Mouse (Mus musculus) forebrain, postnatal 0 days (tissue): ENCODE results near the gene Cdk2ap2. TPM values are rescaled to one million over a fixed set of nuclear protein-coding genes. Genes with fewer than 3 reads are reported as not detected.
A peak's percentile ranks its signal among the peaks of the same experiment; 100 is the strongest.

Experiments used
- ATAC-seq: fragments of 200-750 bp; cut with Nextera tagmentation; 2 replicates; pipeline ENCODE4 v1.8.0; 2017; ENCODE audit warnings: mild to moderate bottlenecking, moderate library complexity
- DNase-seq: peaks from one replicate; pipeline ENCODE4 v3.0.0-alpha.2; 2015
- H3K27ac ChIP-seq: fragments of 300-500 bp; sonication (generic); 2 replicates; pipeline ENCODE4 v1.5.1; 2014; ENCODE audit warnings: low read depth, mild to moderate bottlenecking, antibody characterized with exemption, low read length, moderate library complexity, mixed read lengths
- H3K27me3 ChIP-seq: fragments of 300-500 bp; sonication (generic); 2 replicates; pipeline ENCODE4 v1.6.1; 2014; ENCODE audit warnings: mild to moderate bottlenecking, low read length, mixed read lengths; ENCODE audit not compliant: insufficient read depth
- H3K36me3 ChIP-seq: fragments of 300-500 bp; sonication (generic); 2 replicates; pipeline ENCODE4 v1.6.1; 2014; ENCODE audit warnings: mild to moderate bottlenecking, moderate library complexity; ENCODE audit not compliant: insufficient read depth
- H3K4me1 ChIP-seq: fragments of 300-500 bp; sonication (generic); 2 replicates; pipeline ENCODE4 v1.6.1; 2014; ENCODE audit warnings: antibody characterized with exemption; ENCODE audit not compliant: insufficient read depth
- H3K4me2 ChIP-seq: fragments of 300-500 bp; sonication (generic); 2 replicates; pipeline ENCODE4 v1.6.1; 2014; ENCODE audit warnings: low read depth, mild to moderate bottlenecking, moderate library complexity
- H3K4me3 ChIP-seq: fragments of 300-500 bp; sonication (generic); 2 replicates; pipeline ENCODE4 v1.5.1; 2014; ENCODE audit warnings: low read depth, low read length, mixed read lengths
- H3K9ac ChIP-seq: fragments of 300-500 bp; sonication (generic); 2 replicates; pipeline ENCODE4 v1.6.1; 2014; ENCODE audit warnings: mild to moderate bottlenecking
- H3K9me3 ChIP-seq: fragments of 300-500 bp; sonication (generic); 2 replicates; pipeline ENCODE4 v1.6.1; 2016; ENCODE audit warnings: low read length
- CTCF ChIP-seq: sonication (generic); IDR thresholded peaks from 2 replicates; pipeline ENCODE4 v1.5.1; 2016; ENCODE audit warnings: antibody characterized with exemption, control low read depth, low read depth
- WGBS: fragments of 180-500 bp; shearing (Covaris S2); extraction: QIAGEN DNeasy Blood & Tissue Kit; methylation state at CpG from one replicate; pipeline ENCODE4 v1.1.7; 2014; 5-methylcytosine and 5-hydroxymethylcytosine counted together
- polyA plus RNA-seq: library from polyadenylated mRNA; unstranded; fragments of >200 nt; fragmentation: Nextera tagmentation; extraction: Ambion mirVana; gene quantifications from 2 replicates; pipeline ENCODE4 v1.2.1, GENCODE M21; 2015
- total RNA-seq: library from RNA; depleted of rRNA; stranded (reverse); fragments of >200 nt; gene quantifications from 2 replicates; pipeline ENCODE4 v1.2.3, GENCODE M21; 2014

Cdk2ap2 gene
- total and polyA plus RNA-seq, 2 experiments from 2014 or later = 34.4 to 59.9 TPM

- no peak for ATAC-seq
- no peak for DNase-seq
- H3K9me3 ChIP-seq = no peaks in the 10 kb centered on the region
- H3K27ac ChIP-seq = no peak overlapping the region
- H3K4me1 ChIP-seq = 0 out of 2 replicates have a peak, but pooled peaks cover 5% of the 10 kb centered on the region
- no peaks in the 10 kb centered on the region for H3K27me3 ChIP-seq
- no peak for TF ChIP-seq CTCF
- H3K36me3 ChIP-seq = no peaks in the 10 kb centered on the region
- 85% methylated on average over 5 of the region's 5 CpGs for WGBS
- H3K9ac ChIP-seq = no peak overlapping the region
- no peak overlapping the region for H3K4me3 ChIP-seq
- no peak overlapping the region for H3K4me2 ChIP-seq
Observed at GRCm38 (mm10) chr19:4094774-4095303, 2.1 kb upstream of the Cdk2ap2 start.

GRCm38 (mm10) chr19:4095802-4096201 lies 1.2 kb upstream of the Cdk2ap2 start:
- Histone ChIP-seq H3K9ac (peak overlapping the region; percentile 51; the same call in 1 of the 2 replicates), H3K4me3 (0 out of 2 replicates have a peak overlapping the region, but pooled peaks have one; percentile 56), H3K27me3 (no peaks in the 10 kb centered on the region), H3K4me1 (0 out of 2 replicates have a peak, but pooled peaks cover 11% of the 10 kb centered on the region), H3K27ac (no peak overlapping the region), H3K4me2 (peak overlapping the region; percentile 72), H3K36me3 (no peaks in the 10 kb centered on the region), H3K9me3 (no peaks in the 10 kb centered on the region)
- no peak for DNase-seq
- ATAC-seq = no peak
- TF ChIP-seq CTCF = no peak
- WGBS = 73% methylated on average over 3 of the region's 3 CpGs

GRCm38 (mm10) chr19:4097441-4097825 lies 451 bp downstream of the Cdk2ap2 start:
- Histone ChIP-seq H3K9me3 (no peaks in the 10 kb centered on the region), H3K27me3 (no peaks in the 10 kb centered on the region), H3K4me1 (0 out of 2 replicates have a peak, but pooled peaks cover 11% of the 10 kb centered on the region), H3K27ac (0 out of 2 replicates have a peak overlapping the region, but pooled peaks have one; percentile 36), H3K36me3 (no peaks in the 10 kb centered on the region; the same call in 1 of the 2 replicates), H3K4me3 (peak overlapping the region; percentile 56), H3K9ac (peak overlapping the region; percentile 39; the same call in 1 of the 2 replicates), H3K4me2 (peak overlapping the region; percentile 72)
- WGBS = 2% methylated on average over 21 of the region's 21 CpGs
- DNase-seq (no peak), ATAC-seq (no peak)
- TF ChIP-seq CTCF = no peak

GRCm38 (mm10) chr19:4098426-4098825 lies 1.4 kb downstream of the Cdk2ap2 start:
- Histone ChIP-seq H3K4me2 (no peak overlapping the region), H3K27me3 (no peaks in the 10 kb centered on the region), H3K4me1 (0 out of 2 replicates have a peak, but pooled peaks cover 11% of the 10 kb centered on the region), H3K4me3 (no peak overlapping the region), H3K27ac (no peak overlapping the region), H3K9me3 (no peaks in the 10 kb centered on the region), H3K36me3 (peaks cover 6% of the 10 kb centered on the region), H3K9ac (no peak overlapping the region)
- TF ChIP-seq CTCF = no peak
- ATAC-seq = no peak
- 91% methylated on average over 13 of the region's 13 CpGs for WGBS
- DNase-seq = no peak

- peak; percentile 86 for DNase-seq
- TF ChIP-seq CTCF = peak; percentile 91
- H3K27me3 ChIP-seq = no peaks in the 10 kb centered on the region
- no peaks in the 10 kb centered on the region for H3K9me3 ChIP-seq
- peak overlapping the region; percentile 76; the same call in 1 of the 2 replicates for H3K4me2 ChIP-seq
- no peak for ATAC-seq
- 10% methylated on average over 9 of the region's 9 CpGs for WGBS
- 0 out of 2 replicates have a peak, but pooled peaks cover 11% of the 10 kb centered on the region for H3K4me1 ChIP-seq
- no peak overlapping the region for H3K27ac ChIP-seq
- H3K4me3 ChIP-seq = no peak overlapping the region
- no peak overlapping the region for H3K9ac ChIP-seq
- H3K36me3 ChIP-seq = peaks cover 6% of the 10 kb centered on the region
Observed at GRCm38 (mm10) chr19:4099056-4099455, 2.1 kb downstream of the Cdk2ap2 start.

GRCm38 (mm10) chr19:4099837-4100717 lies 3.1 kb downstream of the Cdk2ap2 start, which contains the start of gene Pitpnm1:
Gene Pitpnm1, plus strand, starts transcription at chr19:4099998.
- 3% methylated on average over 53 of the region's 53 CpGs for WGBS
- H3K4me3 ChIP-seq = peak within 1 kb of the TSS; percentile 63
- peak within 1 kb of the TSS; percentile 76 for H3K4me2 ChIP-seq
- H3K9ac ChIP-seq = peak within 1 kb of the TSS; percentile 84
- peak within 1 kb of the TSS; percentile 71; the same call in 1 of the 2 replicates for H3K27ac ChIP-seq
- TF ChIP-seq CTCF = no peak
- no peaks in the 10 kb centered on the region for H3K27me3 ChIP-seq
- 0 out of 2 replicates have a peak, but pooled peaks cover 11% of the 10 kb centered on the region for H3K4me1 ChIP-seq
- ATAC-seq = no peak
- DNase-seq = no peak
- peaks cover 12% of the 10 kb centered on the region for H3K36me3 ChIP-seq
- no peaks in the 10 kb centered on the region for H3K9me3 ChIP-seq
